Mouse (Mus musculus) neural tube, embryonic 10.5 days (tissue): ENCODE results near the gene Dlx5.

ENCODE experiments used
- DNase-seq: peaks from one replicate; pipeline ENCODE4 v3.0.0-alpha.2; 2017; ENCODE audit warnings: low spot score; ENCODE audit errors: extremely low spot score

Dlx5 gene

GRCm38 (mm10) chr6:6881638-6882190, at the start of gene Dlx5:
TSS of gene Dlx5 (minus strand) at chr6:6882085.
- DNase-seq = peak; percentile 79

- DNase-seq = no peak
These were observed 49.6 kb upstream of the Dlx5 start for GRCm38 (mm10) chr6:6931507-6931906.

GRCm38 (mm10) chr6:6930831-6931230, 48.9 kb upstream of the Dlx5 start:
- no peak for DNase-seq

- no peak for DNase-seq
These were observed 43.4 kb upstream of the Dlx5 start for GRCm38 (mm10) chr6:6925264-6925663.

GRCm38 (mm10) chr6:6917334-6917733, 35.4 kb upstream of the Dlx5 start:
- no peak for DNase-seq

GRCm38 (mm10) chr6:6915526-6915915, 33.6 kb upstream of the Dlx5 start:
- no peak for DNase-seq

- DNase-seq = peak; percentile 31
These were observed 33.1 kb upstream of the Dlx5 start for GRCm38 (mm10) chr6:6914849-6915525.

- DNase-seq = no peak
These were observed 32.4 kb upstream of the Dlx5 start for GRCm38 (mm10) chr6:6914304-6914703.

- DNase-seq = no peak
These were observed 27.7 kb upstream of the Dlx5 start for GRCm38 (mm10) chr6:6909586-6909985.

- DNase-seq = no peak
These were observed 8.2 kb upstream of the Dlx5 start for GRCm38 (mm10) chr6:6890047-6890446.

- no peak for DNase-seq
These were observed 4.3 kb upstream of the Dlx5 start for GRCm38 (mm10) chr6:6886225-6886624.

GRCm38 (mm10) chr6:6884897-6885296, 3.0 kb upstream of the Dlx5 start:
- peak; percentile 72 for DNase-seq

- peak; percentile 45 for DNase-seq
These were observed 447 bp upstream of the Dlx5 start for GRCm38 (mm10) chr6:6882266-6882797.

- peak; percentile 56 for DNase-seq
These were observed 709 bp downstream of the Dlx5 start for GRCm38 (mm10) chr6:6881115-6881637.

- DNase-seq = peak; percentile 62
These were observed 1.3 kb downstream of the Dlx5 start for GRCm38 (mm10) chr6:6880361-6881114.

GRCm38 (mm10) chr6:6879371-6880325, 2.2 kb downstream of the Dlx5 start:
- DNase-seq = peak; percentile 70

- DNase-seq = no peak
These were observed 3.0 kb downstream of the Dlx5 start for GRCm38 (mm10) chr6:6878841-6879291.

- peak; percentile 65 for DNase-seq
These were observed 3.7 kb downstream of the Dlx5 start for GRCm38 (mm10) chr6:6877981-6878840.

- no peak for DNase-seq
These were observed 4.5 kb downstream of the Dlx5 start for GRCm38 (mm10) chr6:6877346-6877910.
